Mouse (Mus musculus): ENCODE data around the gene Trip11. TPM values are rescaled to one million over a fixed set of nuclear protein-coding genes. Genes with fewer than 3 reads are reported as not detected.
A peak's percentile ranks its signal among the peaks of the same experiment; 100 is the strongest.

Trip11 gene
- polyA plus RNA-seq, 1 experiment from 2014 or later: 28.1 TPM

DNA sequence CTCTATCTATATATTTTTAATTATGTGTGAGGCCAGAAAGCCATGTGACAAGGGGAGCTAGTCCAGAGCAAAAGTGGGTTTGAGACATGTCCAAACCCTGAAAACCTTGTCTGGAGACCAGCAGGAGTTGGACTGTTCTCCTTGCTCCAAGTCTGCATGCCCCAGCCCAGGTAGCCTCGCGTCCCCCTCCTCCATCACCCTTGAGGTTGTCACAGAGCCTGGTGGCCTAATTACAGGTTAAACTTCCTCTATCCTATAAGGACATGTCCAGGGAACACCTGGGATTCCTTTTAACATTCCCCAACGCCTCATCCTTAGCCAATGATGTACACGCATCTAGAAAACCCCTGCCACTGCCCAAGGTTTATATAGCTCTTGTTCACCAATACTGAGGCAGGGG, 89.9 kb downstream of the Trip11 start:
- 86% methylated on average over 4 of the region's 4 CpGs for WGBS

GRCm38 (mm10) chr12:101821596-101821995, 91.5 kb downstream of the Trip11 start:
- Histone ChIP-seq H3K4me1 (replicated peaks; ENCODE audit: control insufficient read depth, insufficient read depth, low read length) (no peaks in the 10 kb centered on the region; the same call in 1 of the 2 replicates), H3K4me2 (replicated peaks; ENCODE audit: low read depth, low read length) (no peak overlapping the region), H3K9ac (ENCODE audit: low read depth, low read length) (no peak overlapping the region), H3K9me3 (ENCODE audit: control insufficient read depth, low read length) (no peaks in the 10 kb centered on the region), H3K27me3 (ENCODE audit: control insufficient read depth, insufficient read depth, low read length) (peaks cover 5% of the 10 kb centered on the region), H3K27ac (ENCODE audit: low read depth, low read length) (no peak overlapping the region), H3K4me3 (ENCODE audit: low read depth, low read length) (no peak overlapping the region), H3K36me3 (ENCODE audit: control insufficient read depth, insufficient read depth, low read length) (no peaks in the 10 kb centered on the region)
- DNase-seq (ENCODE audit: low spot score): no peak
- 36% methylated on average over 3 of the region's 3 CpGs for WGBS
- ATAC-seq (ENCODE audit: low FRiP score): no peak

More for the DNA sequence above, 89.9 kb downstream of the Trip11 start:
- H3K36me3 ChIP-seq (ENCODE audit: control insufficient read depth, insufficient read depth, low read length): no peaks in the 10 kb centered on the region
- no peak for DNase-seq (ENCODE audit: low spot score)
- no peak overlapping the region for H3K27ac ChIP-seq (ENCODE audit: low read depth, low read length)
- peaks cover 5% of the 10 kb centered on the region for H3K27me3 ChIP-seq (ENCODE audit: control insufficient read depth, insufficient read depth, low read length)
- no peak overlapping the region for H3K4me2 ChIP-seq (replicated peaks; ENCODE audit: low read depth, low read length)
- H3K4me3 ChIP-seq (ENCODE audit: low read depth, low read length): no peak overlapping the region
- H3K9me3 ChIP-seq (ENCODE audit: control insufficient read depth, low read length): no peaks in the 10 kb centered on the region
- H3K9ac ChIP-seq (ENCODE audit: low read depth, low read length): no peak overlapping the region
- no peaks in the 10 kb centered on the region; the same call in 1 of the 2 replicates for H3K4me1 ChIP-seq (replicated peaks; ENCODE audit: control insufficient read depth, insufficient read depth, low read length)
- no peak for ATAC-seq (ENCODE audit: low FRiP score)

DNA sequence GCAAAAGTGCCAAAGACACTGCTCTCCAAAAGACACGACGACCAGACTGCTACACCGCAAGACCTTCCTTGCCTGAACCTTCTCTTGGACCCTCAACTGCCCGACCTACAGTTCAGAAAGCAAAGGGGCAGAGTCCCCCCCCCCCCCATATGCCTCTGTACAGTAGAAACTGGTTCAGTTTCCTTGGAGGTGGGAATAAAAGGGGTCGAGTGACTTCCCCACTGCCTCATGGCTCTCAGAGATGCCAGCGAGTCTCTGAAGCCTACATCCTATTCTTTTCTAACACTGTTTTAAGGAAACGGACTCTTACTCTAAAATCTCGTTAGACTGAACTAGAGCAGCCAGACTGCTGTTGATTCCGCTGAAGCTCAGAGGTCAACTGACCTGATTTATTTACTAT, 93.5 kb downstream of the Trip11 start:
- DNase-seq (ENCODE audit: low spot score) (no peak), ATAC-seq (ENCODE audit: low FRiP score) (no peak)
- peaks cover 5% of the 10 kb centered on the region for H3K27me3 ChIP-seq (ENCODE audit: control insufficient read depth, insufficient read depth, low read length)
- H3K4me3 ChIP-seq (ENCODE audit: low read depth, low read length): peak overlapping the region; percentile 32
- H3K9ac ChIP-seq (ENCODE audit: low read depth, low read length): no peak overlapping the region
- no peaks in the 10 kb centered on the region for H3K36me3 ChIP-seq (ENCODE audit: control insufficient read depth, insufficient read depth, low read length)
- WGBS: 37% methylated on average over 9 of the region's 9 CpGs
- H3K4me1 ChIP-seq (replicated peaks; ENCODE audit: control insufficient read depth, insufficient read depth, low read length): no peaks in the 10 kb centered on the region; the same call in 1 of the 2 replicates
- H3K4me2 ChIP-seq (replicated peaks; ENCODE audit: low read depth, low read length): peak overlapping the region; percentile 64
- H3K27ac ChIP-seq (ENCODE audit: low read depth, low read length): no peak overlapping the region
- no peaks in the 10 kb centered on the region for H3K9me3 ChIP-seq (ENCODE audit: control insufficient read depth, low read length)

- ATAC-seq (ENCODE audit: low FRiP score) (peak; percentile 80), DNase-seq (ENCODE audit: low spot score) (peak; percentile 58)
- Histone ChIP-seq H3K4me1 (replicated peaks; ENCODE audit: control insufficient read depth, insufficient read depth, low read length) (no peaks in the 10 kb centered on the region; the same call in 1 of the 2 replicates), H3K4me2 (replicated peaks; ENCODE audit: low read depth, low read length) (peak within 1 kb of the TSS; percentile 64), H3K27me3 (ENCODE audit: control insufficient read depth, insufficient read depth, low read length) (peaks cover 5% of the 10 kb centered on the region), H3K36me3 (ENCODE audit: control insufficient read depth, insufficient read depth, low read length) (no peaks in the 10 kb centered on the region), H3K4me3 (ENCODE audit: low read depth, low read length) (peak within 1 kb of the TSS; percentile 32), H3K9ac (ENCODE audit: low read depth, low read length) (peak within 1 kb of the TSS; percentile 25), H3K9me3 (ENCODE audit: control insufficient read depth, low read length) (no peaks in the 10 kb centered on the region), H3K27ac (ENCODE audit: low read depth, low read length) (no peak within 1 kb of the TSS)
- WGBS: under 1% methylated on average over 46 of the region's 46 CpGs
Measured at GRCm38 (mm10) chr12:101818608-101819370, 94.3 kb downstream of the Trip11 start, which contains the start of gene Fbln5. Gene Fbln5, minus strand, starts transcription at chr12:101819055.

DNA sequence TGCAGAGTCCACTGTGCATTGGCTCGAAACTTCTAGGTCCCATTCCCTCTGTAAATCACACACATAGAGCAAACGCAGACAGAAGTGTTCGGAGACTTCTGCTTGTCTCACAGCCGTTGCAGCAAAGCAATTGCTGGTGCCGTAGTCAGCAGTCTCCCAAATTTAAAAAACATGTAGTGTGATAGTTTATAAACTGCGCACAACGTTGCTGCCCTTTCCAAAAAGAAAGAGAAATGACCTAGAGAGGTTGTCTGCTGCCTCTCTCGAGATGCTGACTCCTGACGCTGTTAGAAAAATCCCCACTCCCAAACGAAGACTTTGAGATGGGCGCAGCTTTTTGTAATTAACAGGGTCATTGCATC, 94.8 kb downstream of the Trip11 start:
- H3K27ac ChIP-seq (ENCODE audit: low read depth, low read length): no peak overlapping the region
- WGBS: 36% methylated on average over 11 of the region's 11 CpGs
- DNase-seq (ENCODE audit: low spot score) (peak; percentile 21), ATAC-seq (ENCODE audit: low FRiP score) (no peak)
- H3K36me3 ChIP-seq (ENCODE audit: control insufficient read depth, insufficient read depth, low read length): no peaks in the 10 kb centered on the region
- peak overlapping the region; percentile 64 for H3K4me2 ChIP-seq (replicated peaks; ENCODE audit: low read depth, low read length)
- H3K9me3 ChIP-seq (ENCODE audit: control insufficient read depth, low read length): no peaks in the 10 kb centered on the region
- H3K9ac ChIP-seq (ENCODE audit: low read depth, low read length): no peak overlapping the region
- no peaks in the 10 kb centered on the region; the same call in 1 of the 2 replicates for H3K4me1 ChIP-seq (replicated peaks; ENCODE audit: control insufficient read depth, insufficient read depth, low read length)
- peak overlapping the region; percentile 32 for H3K4me3 ChIP-seq (ENCODE audit: low read depth, low read length)
- peaks cover 5% of the 10 kb centered on the region for H3K27me3 ChIP-seq (ENCODE audit: control insufficient read depth, insufficient read depth, low read length)

GRCm38 (mm10) chr12:101816810-101817209, 96.3 kb downstream of the Trip11 start:
- H3K9me3 ChIP-seq (ENCODE audit: control insufficient read depth, low read length): no peaks in the 10 kb centered on the region
- no peaks in the 10 kb centered on the region for H3K36me3 ChIP-seq (ENCODE audit: control insufficient read depth, insufficient read depth, low read length)
- no peak overlapping the region for H3K9ac ChIP-seq (ENCODE audit: low read depth, low read length)
- no peak overlapping the region for H3K4me2 ChIP-seq (replicated peaks; ENCODE audit: low read depth, low read length)
- no peaks in the 10 kb centered on the region; the same call in 1 of the 2 replicates for H3K4me1 ChIP-seq (replicated peaks; ENCODE audit: control insufficient read depth, insufficient read depth, low read length)
- peak; percentile 56 for DNase-seq (ENCODE audit: low spot score)
- H3K4me3 ChIP-seq (ENCODE audit: low read depth, low read length): no peak overlapping the region
- 45% methylated on average over 5 of the region's 5 CpGs for WGBS
- peaks cover 5% of the 10 kb centered on the region for H3K27me3 ChIP-seq (ENCODE audit: control insufficient read depth, insufficient read depth, low read length)
- ATAC-seq (ENCODE audit: low FRiP score): no peak
- H3K27ac ChIP-seq (ENCODE audit: low read depth, low read length): no peak overlapping the region

DNA sequence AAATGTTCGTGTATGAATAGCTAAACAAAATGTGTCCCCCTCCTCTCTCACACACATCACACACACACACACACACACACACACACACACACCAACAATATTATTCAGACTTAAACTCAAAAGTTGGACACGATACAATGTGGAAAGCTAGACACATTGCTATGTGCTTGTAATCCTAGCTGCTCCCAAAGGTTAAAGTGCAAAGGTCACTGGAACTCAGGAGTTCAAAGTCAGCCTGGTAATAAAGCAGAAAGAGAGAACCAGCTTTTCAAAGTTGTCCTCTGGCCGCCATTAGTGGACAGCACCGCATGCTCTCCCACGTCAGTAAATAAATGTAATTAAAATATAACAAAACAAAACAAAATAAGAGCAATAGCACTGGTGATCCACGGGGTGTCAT, 97.3 kb downstream of the Trip11 start:
- no peak overlapping the region for H3K27ac ChIP-seq (ENCODE audit: low read depth, low read length)
- no peak for DNase-seq (ENCODE audit: low spot score)

GRCm38 (mm10) chr12:101814423-101814822, 98.6 kb downstream of the Trip11 start:
- Histone ChIP-seq H3K36me3 (ENCODE audit: control insufficient read depth, insufficient read depth, low read length) (no peaks in the 10 kb centered on the region), H3K27me3 (ENCODE audit: control insufficient read depth, insufficient read depth, low read length) (peaks cover 3% of the 10 kb centered on the region; the same call in 1 of the 2 replicates), H3K4me2 (replicated peaks; ENCODE audit: low read depth, low read length) (no peak overlapping the region), H3K9ac (ENCODE audit: low read depth, low read length) (no peak overlapping the region), H3K4me1 (replicated peaks; ENCODE audit: control insufficient read depth, insufficient read depth, low read length) (no peaks in the 10 kb centered on the region; the same call in 1 of the 2 replicates), H3K27ac (ENCODE audit: low read depth, low read length) (no peak overlapping the region), H3K9me3 (ENCODE audit: control insufficient read depth, low read length) (no peaks in the 10 kb centered on the region), H3K4me3 (ENCODE audit: low read depth, low read length) (no peak overlapping the region)
- ATAC-seq (ENCODE audit: low FRiP score) (no peak), DNase-seq (ENCODE audit: low spot score) (no peak)
- 89% methylated on average over 2 of the region's 2 CpGs for WGBS

More for the DNA sequence above, 97.3 kb downstream of the Trip11 start:
- Histone ChIP-seq H3K9ac (ENCODE audit: low read depth, low read length) (no peak overlapping the region), H3K4me3 (ENCODE audit: low read depth, low read length) (no peak overlapping the region), H3K36me3 (ENCODE audit: control insufficient read depth, insufficient read depth, low read length) (no peaks in the 10 kb centered on the region), H3K27me3 (ENCODE audit: control insufficient read depth, insufficient read depth, low read length) (peaks cover 5% of the 10 kb centered on the region), H3K9me3 (ENCODE audit: control insufficient read depth, low read length) (no peaks in the 10 kb centered on the region), H3K4me2 (replicated peaks; ENCODE audit: low read depth, low read length) (no peak overlapping the region), H3K4me1 (replicated peaks; ENCODE audit: control insufficient read depth, insufficient read depth, low read length) (no peaks in the 10 kb centered on the region; the same call in 1 of the 2 replicates)
- 82% methylated on average over 6 of the region's 6 CpGs for WGBS
- no peak for ATAC-seq (ENCODE audit: low FRiP score)

DNA sequence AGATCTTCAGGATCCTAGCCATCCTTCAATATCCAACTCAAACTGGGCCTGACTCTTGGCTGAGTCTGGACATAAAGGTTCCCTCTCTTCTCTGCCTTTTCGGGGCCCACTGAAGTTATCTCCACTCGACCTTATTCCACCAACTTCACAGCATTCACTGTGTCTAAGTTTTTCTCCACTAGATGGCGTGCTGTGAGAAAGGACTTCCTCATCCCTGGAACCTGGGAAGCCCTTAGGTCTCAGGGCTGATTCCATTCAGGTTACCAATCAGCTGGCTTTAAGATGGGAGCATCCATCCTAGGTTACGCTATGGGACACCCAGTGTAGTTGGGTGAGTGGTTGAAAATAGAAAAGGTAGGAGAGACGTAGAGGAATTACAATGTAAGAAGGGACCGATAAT, 101.9 kb downstream of the Trip11 start:
- Histone ChIP-seq H3K4me1 (replicated peaks; ENCODE audit: control insufficient read depth, insufficient read depth, low read length) (no peaks in the 10 kb centered on the region), H3K27ac (ENCODE audit: low read depth, low read length) (no peak overlapping the region), H3K9ac (ENCODE audit: low read depth, low read length) (no peak overlapping the region), H3K4me2 (replicated peaks; ENCODE audit: low read depth, low read length) (no peak overlapping the region), H3K27me3 (ENCODE audit: control insufficient read depth, insufficient read depth, low read length) (no peaks in the 10 kb centered on the region), H3K4me3 (ENCODE audit: low read depth, low read length) (no peak overlapping the region), H3K36me3 (ENCODE audit: control insufficient read depth, insufficient read depth, low read length) (no peaks in the 10 kb centered on the region), H3K9me3 (ENCODE audit: control insufficient read depth, low read length) (no peaks in the 10 kb centered on the region)
- WGBS: 69% methylated on average over 6 of the region's 6 CpGs
- ATAC-seq (ENCODE audit: low FRiP score): no peak
- peak; percentile 23 for DNase-seq (ENCODE audit: low spot score)

Data from hindbrain, embryonic 11.5 days (tissue).